Mouse (Mus musculus) hindbrain, embryonic 12.5 days (tissue): ENCODE measurements around the gene Tpt1. TPM values are rescaled to one million over a fixed set of nuclear protein-coding genes. Genes with fewer than 3 reads are reported as not detected.

ENCODE experiments used
- ATAC-seq: fragments of 200-750 bp; cut with Nextera tagmentation; 2 replicates; pipeline ENCODE4 v1.8.0; 2017; ENCODE audit warnings: moderate TSS enrichment; ENCODE audit not compliant: low FRiP score
- H3K27ac ChIP-seq: fragments of 300-500 bp; sonication (generic); 2 replicates; pipeline ENCODE4 v1.5.1; 2016; ENCODE audit warnings: mild to moderate bottlenecking
- H3K27me3 ChIP-seq: fragments of 300-500 bp; sonication (generic); 2 replicates; pipeline ENCODE4 v1.6.1; 2016; ENCODE audit warnings: mild to moderate bottlenecking
- H3K36me3 ChIP-seq: fragments of 300-500 bp; sonication (generic); 2 replicates; pipeline ENCODE4 v1.6.1; 2016; ENCODE audit warnings: mild to moderate bottlenecking
- H3K4me1 ChIP-seq: fragments of 300-500 bp; sonication (generic); 2 replicates; pipeline ENCODE4 v1.6.1; 2016
- H3K4me2 ChIP-seq: fragments of 300-500 bp; sonication (generic); replicated peaks from 2 replicates; pipeline ENCODE4 v1.6.1; 2016; ENCODE audit warnings: mild to moderate bottlenecking
- H3K4me3 ChIP-seq: fragments of 300-500 bp; sonication (generic); 2 replicates; pipeline ENCODE4 v1.5.1; 2016; ENCODE audit warnings: mild to moderate bottlenecking
- H3K9ac ChIP-seq: fragments of 300-500 bp; sonication (generic); 2 replicates; pipeline ENCODE4 v1.6.1; 2016; ENCODE audit warnings: mild to moderate bottlenecking, moderate library complexity
- H3K9me3 ChIP-seq: fragments of 300-500 bp; sonication (generic); replicated peaks from 2 replicates; pipeline ENCODE4 v1.6.1; 2016; ENCODE audit warnings: mild to moderate bottlenecking
- WGBS: fragments of 180-500 bp; shearing (Covaris S2); methylation state at CpG from one replicate; pipeline ENCODE4 v1.1.7; 2016; 5-methylcytosine and 5-hydroxymethylcytosine counted together
- polyA plus RNA-seq: library from polyadenylated mRNA; unstranded; fragments of >200 nt; fragmentation: Nextera tagmentation; extraction: Ambion mirVana; gene quantifications from 2 replicates; pipeline ENCODE4 v1.2.1, GENCODE M21; 2016

Gene Tpt1
- polyA plus RNA-seq, 1 experiment from 2014 or later, result 873 TPM

- H3K4me1 ChIP-seq, result peaks cover 13% of the 10 kb centered on the region
- no peak for ATAC-seq
- WGBS, result 83% methylated on average over 5 of the region's 5 CpGs
- no peak overlapping the region for H3K27ac ChIP-seq
- H3K27me3 ChIP-seq, result no peaks in the 10 kb centered on the region
- H3K36me3 ChIP-seq, result no peaks in the 10 kb centered on the region
- H3K9me3 ChIP-seq, result no peaks in the 10 kb centered on the region
- H3K4me3 ChIP-seq, result no peak overlapping the region
- no peak overlapping the region for H3K9ac ChIP-seq
- H3K4me2 ChIP-seq, result no peak overlapping the region
These were observed 39.0 kb downstream of the Tpt1 start for GRCm38 (mm10) chr14:75883873-75884272.

GRCm38 (mm10) chr14:75892118-75892517 lies 47.2 kb downstream of the Tpt1 start:
- H3K4me2 ChIP-seq, result no peak overlapping the region
- H3K4me1 ChIP-seq, result no peaks in the 10 kb centered on the region
- no peak for ATAC-seq
- H3K9ac ChIP-seq, result no peak overlapping the region
- no peaks in the 10 kb centered on the region for H3K27me3 ChIP-seq
- 88% methylated on average over 9 of the region's 9 CpGs for WGBS
- H3K9me3 ChIP-seq, result no peaks in the 10 kb centered on the region
- H3K27ac ChIP-seq, result no peak overlapping the region
- no peak overlapping the region for H3K4me3 ChIP-seq
- H3K36me3 ChIP-seq, result peaks cover 15% of the 10 kb centered on the region

Other genes starting within 250 kb of the Tpt1 start
- not detected in 2 replicates for gene Erich6b, start 202.8 kb upstream of the Tpt1 start, polyA plus RNA-seq
- gene Cog3, start 90.6 kb upstream of the Tpt1 start, polyA plus RNA-seq, result 23.9 and 24.8 TPM in 2 replicates
- 7.8 and 9.3 TPM in 2 replicates for gene Slc25a30, start 58.1 kb upstream of the Tpt1 start, polyA plus RNA-seq
- gene Kctd4, start 109.9 kb downstream of the Tpt1 start, polyA plus RNA-seq, result 1.2 and 1.7 TPM in 2 replicates
- gene Gtf2f2, start 165.8 kb downstream of the Tpt1 start, polyA plus RNA-seq, result 40.3 and 41.1 TPM in 2 replicates